Mouse (Mus musculus): ENCODE data around the gene Smcp. TPM values are rescaled to one million over a fixed set of nuclear protein-coding genes. Genes with fewer than 3 reads are reported as not detected.

The Smcp gene
- not detected for total RNA-seq (2021)
- long read RNA-seq, experiment 1 = 0 reads
- long read RNA-seq, experiment 2 = 0 reads

GRCm38 (mm10) chr3:92588858-92589257 lies at the start of gene Smcp:
Gene Smcp (minus strand): TSS chr3:92588997.
- no peak for DNase-seq (ENCODE audit: low spot score in 2 of 2)

GRCm38 (mm10) chr3:92638653-92638991 lies 49.8 kb upstream of the Smcp start:
- no peak for DNase-seq (ENCODE audit: low spot score in 2 of 2)

- DNase-seq (ENCODE audit: low spot score in 2 of 2) = no peak
Measured at GRCm38 (mm10) chr3:92637745-92638652, 49.2 kb upstream of the Smcp start.

- DNase-seq (ENCODE audit: low spot score in 2 of 2) = no peak
Measured at GRCm38 (mm10) chr3:92621560-92621959, 32.8 kb upstream of the Smcp start, which contains the start of gene Lce6a. Gene Lce6a (minus strand): TSS chr3:92621660.

- no peak for DNase-seq (ENCODE audit: low spot score in 2 of 2)
Measured at GRCm38 (mm10) chr3:92609804-92610203, 21.0 kb upstream of the Smcp start.

- DNase-seq (ENCODE audit: low spot score in 2 of 2) = no peak
Measured at GRCm38 (mm10) chr3:92607392-92607791, 18.6 kb upstream of the Smcp start, which contains the start of gene 2210017I01Rik. Gene 2210017I01Rik (minus strand): TSS chr3:92607492.

- no peak for DNase-seq (ENCODE audit: low spot score in 2 of 2)
Measured at GRCm38 (mm10) chr3:92602169-92602568, 13.4 kb upstream of the Smcp start.

- no peak for DNase-seq (ENCODE audit: low spot score in 2 of 2)
Measured at GRCm38 (mm10) chr3:92600456-92600855, 11.7 kb upstream of the Smcp start.

GRCm38 (mm10) chr3:92599973-92600372 lies 11.2 kb upstream of the Smcp start:
- no peak for DNase-seq (ENCODE audit: low spot score in 2 of 2)

GRCm38 (mm10) chr3:92598429-92598828 lies 9.6 kb upstream of the Smcp start:
- no peak for DNase-seq (ENCODE audit: low spot score in 2 of 2)

GRCm38 (mm10) chr3:92587190-92587589 lies 1.6 kb downstream of the Smcp start:
- DNase-seq (ENCODE audit: low spot score in 2 of 2) = no peak

GRCm38 (mm10) chr3:92585055-92585454 lies 3.7 kb downstream of the Smcp start:
- no peak for DNase-seq (ENCODE audit: low spot score in 2 of 2)

GRCm38 (mm10) chr3:92583164-92583826 lies 5.5 kb downstream of the Smcp start:
- DNase-seq (ENCODE audit: low spot score in 2 of 2) = no peak

GRCm38 (mm10) chr3:92579508-92579907 lies 9.3 kb downstream of the Smcp start:
- DNase-seq (ENCODE audit: low spot score in 2 of 2) = no peak

- no peak for DNase-seq (ENCODE audit: low spot score in 2 of 2)
Measured at GRCm38 (mm10) chr3:92578652-92579413, 10.0 kb downstream of the Smcp start.

- DNase-seq (ENCODE audit: low spot score in 2 of 2) = no peak
Measured at GRCm38 (mm10) chr3:92573449-92574041, 15.3 kb downstream of the Smcp start, which contains the start of gene Ivl. Gene Ivl (minus strand): TSS chr3:92573735.

GRCm38 (mm10) chr3:92572514-92573155 lies 16.2 kb downstream of the Smcp start:
- DNase-seq (ENCODE audit: low spot score in 2 of 2) = no peak

GRCm38 (mm10) chr3:92568752-92569151 lies 20.0 kb downstream of the Smcp start:
- DNase-seq (ENCODE audit: low spot score in 2 of 2) = no peak

- no peak for DNase-seq (ENCODE audit: low spot score in 2 of 2)
Measured at GRCm38 (mm10) chr3:92565418-92565817, 23.4 kb downstream of the Smcp start.

- DNase-seq (ENCODE audit: low spot score in 2 of 2) = no peak
Measured at GRCm38 (mm10) chr3:92534411-92534810, 54.4 kb downstream of the Smcp start, which contains the start of gene 2310046K23Rik. Gene 2310046K23Rik (minus strand): TSS chr3:92534511.
